Mouse (Mus musculus): ENCODE measurements around the gene Coq10a. TPM values are rescaled to one million over a fixed set of nuclear protein-coding genes. Genes with fewer than 3 reads are reported as not detected.

The Coq10a gene
- polyA plus RNA-seq, 1 experiment from 2014 or later: 12.6 TPM

DNA sequence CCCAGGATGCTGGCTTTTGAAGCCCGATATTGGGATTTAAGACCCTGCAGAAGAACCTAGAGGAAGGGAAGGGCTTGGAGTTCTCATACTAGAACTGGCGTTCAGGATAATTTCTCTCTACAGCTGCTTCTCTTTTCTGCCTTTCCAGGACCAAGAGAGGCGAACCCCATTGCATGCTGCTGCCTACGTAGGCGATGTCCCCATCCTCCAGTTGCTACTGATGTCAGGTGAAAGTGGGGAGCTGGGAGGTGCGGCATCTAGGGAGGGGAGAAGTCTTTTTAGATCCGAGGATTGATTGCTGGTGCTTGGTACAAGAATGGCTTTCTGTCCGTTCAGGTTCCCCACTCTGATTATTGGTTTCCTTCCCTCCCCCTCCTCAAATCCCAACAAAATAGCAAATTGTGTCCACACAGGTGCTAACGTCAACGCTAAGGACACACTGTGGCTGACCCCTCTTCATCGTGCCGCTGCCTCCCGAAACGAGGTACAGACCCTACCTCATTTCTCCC, 9.2 kb upstream of the Coq10a start:
- Histone ChIP-seq H3K36me3 (ENCODE audit: control insufficient read depth, insufficient read depth, low read length) (peaks cover 22% of the 10 kb centered on the region), H3K27ac (ENCODE audit: low read depth, low read length) (no peak overlapping the region; the same call in 1 of the 2 replicates), H3K9me3 (replicated peaks; ENCODE audit: control insufficient read depth, low read length) (no peaks in the 10 kb centered on the region), H3K4me1 (ENCODE audit: control insufficient read depth, insufficient read depth, low read length) (peaks cover 14% of the 10 kb centered on the region), H3K27me3 (ENCODE audit: control insufficient read depth, insufficient read depth, low read length) (no peaks in the 10 kb centered on the region), H3K4me2 (peak overlapping the region; percentile 90), H3K4me3 (ENCODE audit: low read depth, low read length) (peak overlapping the region; percentile 96), H3K9ac (ENCODE audit: low read depth, low read length) (peak overlapping the region; percentile 99)
- WGBS (ENCODE audit: insufficient replicate concordance): 62% methylated on average over 14 of the region's 14 CpGs
- no peak for ATAC-seq (replicated peaks; ENCODE audit: insufficient number of reproducible peaks, low FRiP score, low TSS enrichment)

DNA sequence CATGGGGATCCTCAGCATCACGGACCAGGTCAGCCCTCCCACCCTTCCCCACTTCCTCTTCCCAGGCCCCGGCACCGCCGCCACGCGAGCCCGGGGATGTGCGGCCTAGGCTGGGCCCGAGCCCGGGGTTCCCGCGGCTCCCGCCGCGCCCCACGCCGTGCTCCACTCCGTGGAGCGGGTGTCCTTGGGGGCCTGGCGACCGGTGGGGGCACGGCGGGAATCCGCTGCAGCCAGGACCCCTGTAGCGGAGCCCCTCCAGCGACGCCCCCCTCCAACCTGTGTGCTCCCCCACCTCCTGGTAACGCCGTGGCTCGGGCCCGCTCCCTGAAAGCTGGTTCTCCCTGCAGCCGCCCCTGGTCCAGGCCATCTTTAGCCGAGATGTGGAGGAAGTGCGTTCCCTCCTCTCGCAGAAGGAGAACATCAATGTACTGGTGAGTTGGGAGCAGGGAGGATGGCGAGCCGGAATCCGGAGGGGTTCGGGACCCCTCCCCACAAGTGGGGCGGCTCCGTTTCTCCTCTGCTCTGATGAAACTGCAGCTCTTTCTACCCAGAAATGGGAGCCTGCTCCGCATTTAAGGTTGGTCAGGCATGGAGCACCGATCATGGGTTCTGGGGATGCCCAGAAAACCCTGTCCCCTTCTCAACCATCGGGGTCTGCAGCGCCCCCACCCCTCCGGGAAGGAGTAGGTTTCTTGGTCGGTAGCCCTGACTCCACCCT, 8.6 kb upstream of the Coq10a start:
- H3K4me1 ChIP-seq (ENCODE audit: control insufficient read depth, insufficient read depth, low read length): peaks cover 14% of the 10 kb centered on the region
- peak overlapping the region; percentile 90 for H3K4me2 ChIP-seq
- H3K36me3 ChIP-seq (ENCODE audit: control insufficient read depth, insufficient read depth, low read length): peaks cover 18% of the 10 kb centered on the region
- peak overlapping the region; percentile 96 for H3K4me3 ChIP-seq (ENCODE audit: low read depth, low read length)
- no peaks in the 10 kb centered on the region for H3K9me3 ChIP-seq (replicated peaks; ENCODE audit: control insufficient read depth, low read length)
- peak overlapping the region; percentile 99 for H3K9ac ChIP-seq (ENCODE audit: low read depth, low read length)
- H3K27me3 ChIP-seq (ENCODE audit: control insufficient read depth, insufficient read depth, low read length): no peaks in the 10 kb centered on the region
- 0% methylated on average over 39 of the region's 47 CpGs for WGBS (ENCODE audit: insufficient replicate concordance)
- ATAC-seq (replicated peaks; ENCODE audit: insufficient number of reproducible peaks, low FRiP score, low TSS enrichment): peak; percentile 60
- H3K27ac ChIP-seq (ENCODE audit: low read depth, low read length): peak overlapping the region; percentile 83

DNA sequence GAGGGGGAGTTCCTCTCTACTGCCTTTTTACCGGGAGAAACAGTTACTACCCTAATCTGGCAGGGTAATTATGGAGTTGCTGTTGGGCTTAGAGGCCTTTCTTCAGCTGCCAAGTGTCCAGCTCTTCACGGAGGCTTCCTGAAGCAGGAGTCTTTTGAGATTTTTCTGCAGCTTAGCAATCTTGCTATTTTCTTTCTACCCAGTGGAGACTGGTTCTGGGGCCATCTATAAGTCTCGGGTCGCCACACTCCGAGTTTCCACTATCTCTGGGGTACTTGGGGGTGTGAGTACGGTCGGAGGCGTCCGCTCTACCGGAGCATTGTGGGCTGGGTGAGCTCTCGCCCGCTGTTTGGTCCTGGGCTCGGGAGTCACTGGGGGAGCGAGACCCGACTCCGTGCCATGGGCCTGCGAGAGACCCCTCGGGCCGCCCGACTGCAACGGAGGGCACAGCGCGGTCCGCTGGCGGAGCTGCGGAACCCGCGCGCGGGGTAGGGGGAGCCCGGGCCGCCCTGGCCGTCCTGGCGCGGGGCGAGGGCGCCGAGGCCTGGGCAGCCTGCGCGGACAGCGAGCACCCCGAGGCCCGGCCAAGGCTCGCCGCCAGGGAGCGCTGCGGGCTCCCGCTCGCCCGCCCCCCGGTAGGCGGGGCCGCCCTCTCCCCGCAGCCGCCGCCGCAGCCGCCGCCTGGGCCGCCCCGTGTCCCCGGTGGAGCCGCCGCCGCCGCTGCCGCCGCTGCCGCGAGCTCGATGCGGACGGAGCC, 7.8 kb upstream of the Coq10a start, which contains the start of gene Ankrd52:
Gene Ankrd52, plus strand, starts transcription at position 661 of the 757 bp plus-strand sequence.
- peak within 1 kb of the TSS; percentile 83 for H3K27ac ChIP-seq (ENCODE audit: low read depth, low read length)
- under 1% methylated on average over 35 of the region's 73 CpGs for WGBS (ENCODE audit: insufficient replicate concordance)
- no peaks in the 10 kb centered on the region for H3K27me3 ChIP-seq (ENCODE audit: control insufficient read depth, insufficient read depth, low read length)
- H3K9me3 ChIP-seq (replicated peaks; ENCODE audit: control insufficient read depth, low read length): no peaks in the 10 kb centered on the region
- H3K9ac ChIP-seq (ENCODE audit: low read depth, low read length): peak within 1 kb of the TSS; percentile 99
- peaks cover 14% of the 10 kb centered on the region for H3K4me1 ChIP-seq (ENCODE audit: control insufficient read depth, insufficient read depth, low read length)
- H3K4me3 ChIP-seq (ENCODE audit: low read depth, low read length): peak within 1 kb of the TSS; percentile 96
- H3K36me3 ChIP-seq (ENCODE audit: control insufficient read depth, insufficient read depth, low read length): peaks cover 12% of the 10 kb centered on the region; the same call in 1 of the 2 replicates
- H3K4me2 ChIP-seq: peak within 1 kb of the TSS; percentile 90
- peak; percentile 90 for ATAC-seq (replicated peaks; ENCODE audit: insufficient number of reproducible peaks, low FRiP score, low TSS enrichment)

DNA sequence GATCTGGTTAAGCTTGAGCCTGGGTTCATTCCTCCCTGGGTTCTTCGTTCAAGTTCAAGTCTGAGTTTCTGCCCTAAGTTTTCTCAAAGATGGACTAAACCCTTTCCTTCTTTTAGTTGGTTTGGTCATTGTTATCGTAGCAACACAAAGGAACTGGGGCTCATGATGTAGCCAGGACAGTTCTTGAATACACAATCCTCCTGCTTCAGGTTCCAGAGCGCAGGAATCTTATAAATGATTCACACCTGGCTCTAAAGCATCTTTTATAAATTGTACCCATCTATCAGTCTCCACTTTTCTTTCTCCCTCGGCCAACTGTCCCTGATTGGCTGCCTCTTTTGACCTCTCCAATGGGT, 7.3 kb upstream of the Coq10a start:
- Histone ChIP-seq H3K4me3 (ENCODE audit: low read depth, low read length) (peak overlapping the region; percentile 96), H3K27ac (ENCODE audit: low read depth, low read length) (peak overlapping the region; percentile 83), H3K9me3 (replicated peaks; ENCODE audit: control insufficient read depth, low read length) (no peaks in the 10 kb centered on the region), H3K4me2 (peak overlapping the region; percentile 90), H3K4me1 (ENCODE audit: control insufficient read depth, insufficient read depth, low read length) (peaks cover 14% of the 10 kb centered on the region), H3K9ac (ENCODE audit: low read depth, low read length) (peak overlapping the region; percentile 99; the same call in 1 of the 2 replicates), H3K27me3 (ENCODE audit: control insufficient read depth, insufficient read depth, low read length) (no peaks in the 10 kb centered on the region), H3K36me3 (ENCODE audit: control insufficient read depth, insufficient read depth, low read length) (peaks cover 12% of the 10 kb centered on the region; the same call in 1 of the 2 replicates)
- 49% methylated on average over 4 of the region's 4 CpGs for WGBS (ENCODE audit: insufficient replicate concordance)
- ATAC-seq (replicated peaks; ENCODE audit: insufficient number of reproducible peaks, low FRiP score, low TSS enrichment): no peak

DNA sequence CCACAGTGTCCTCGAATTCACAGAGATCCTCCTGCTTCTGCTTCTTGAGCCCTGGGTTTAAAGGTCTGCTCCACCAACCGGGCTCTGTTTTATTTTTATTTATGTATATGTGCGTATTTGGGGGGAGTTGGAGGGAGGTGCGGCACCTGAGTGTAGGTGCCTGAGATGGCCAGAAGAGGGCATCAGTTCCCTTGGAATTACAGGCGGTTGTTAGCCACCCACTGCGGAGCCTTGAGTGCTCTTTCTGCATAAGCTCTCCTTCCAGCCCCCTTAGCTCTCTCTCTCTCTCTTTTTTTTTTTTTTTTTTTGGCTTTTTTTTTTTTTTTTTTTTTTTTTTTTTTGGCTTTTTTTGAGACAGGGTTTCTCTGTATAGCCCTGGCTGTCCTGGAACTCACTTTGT, 5.6 kb upstream of the Coq10a start:
- no peak overlapping the region for H3K4me2 ChIP-seq
- WGBS (ENCODE audit: insufficient replicate concordance): 75% methylated on average over 6 of the region's 6 CpGs
- no peak overlapping the region for H3K9ac ChIP-seq (ENCODE audit: low read depth, low read length)
- no peaks in the 10 kb centered on the region for H3K9me3 ChIP-seq (replicated peaks; ENCODE audit: control insufficient read depth, low read length)
- no peak overlapping the region for H3K4me3 ChIP-seq (ENCODE audit: low read depth, low read length)
- H3K27ac ChIP-seq (ENCODE audit: low read depth, low read length): no peak overlapping the region
- H3K36me3 ChIP-seq (ENCODE audit: control insufficient read depth, insufficient read depth, low read length): peaks cover 3% of the 10 kb centered on the region; the same call in 1 of the 2 replicates
- peaks cover 15% of the 10 kb centered on the region for H3K4me1 ChIP-seq (ENCODE audit: control insufficient read depth, insufficient read depth, low read length)
- H3K27me3 ChIP-seq (ENCODE audit: control insufficient read depth, insufficient read depth, low read length): no peaks in the 10 kb centered on the region
- ATAC-seq (replicated peaks; ENCODE audit: insufficient number of reproducible peaks, low FRiP score, low TSS enrichment): no peak

DNA sequence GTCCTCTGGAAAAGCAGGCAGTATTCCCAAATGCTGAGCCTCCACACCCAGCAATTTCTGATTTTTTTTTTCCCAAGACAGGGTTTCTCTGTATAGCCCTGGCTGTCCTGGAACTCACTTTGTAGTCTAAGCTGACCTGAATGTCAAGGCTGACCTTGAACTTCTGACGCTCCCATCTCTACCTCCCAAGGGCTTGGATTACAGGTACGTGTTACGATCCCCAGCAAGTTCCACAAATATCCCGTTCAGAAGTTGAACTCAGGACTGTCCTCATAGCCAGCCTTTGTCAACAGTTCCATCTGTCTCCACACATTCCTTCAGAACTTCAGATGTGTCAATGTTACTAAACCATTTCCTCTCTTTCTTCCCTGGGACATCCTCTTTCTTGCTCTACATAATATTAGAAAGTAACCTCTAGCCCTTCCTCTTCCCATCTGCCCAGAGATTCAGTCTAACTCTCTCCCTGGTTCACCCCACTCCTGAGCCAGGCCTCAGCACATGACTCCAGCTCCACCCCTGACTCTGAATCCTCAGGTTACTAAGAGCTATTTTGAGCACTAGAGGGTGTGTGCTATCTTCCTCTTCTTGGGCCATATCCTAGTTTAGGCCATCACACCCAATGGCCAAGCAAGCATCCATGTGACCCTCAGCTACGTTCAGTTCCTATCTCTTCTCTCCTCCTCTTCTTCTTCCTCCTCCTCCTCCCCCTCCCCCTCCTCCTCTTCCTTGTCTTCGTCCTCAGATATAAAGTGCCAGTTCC, 4.4 kb upstream of the Coq10a start:
- H3K4me3 ChIP-seq (ENCODE audit: low read depth, low read length): no peak overlapping the region
- no peaks in the 10 kb centered on the region for H3K27me3 ChIP-seq (ENCODE audit: control insufficient read depth, insufficient read depth, low read length)
- peaks cover 10% of the 10 kb centered on the region for H3K4me1 ChIP-seq (ENCODE audit: control insufficient read depth, insufficient read depth, low read length)
- 57% methylated on average over 6 of the region's 6 CpGs for WGBS (ENCODE audit: insufficient replicate concordance)
- no peak overlapping the region for H3K9ac ChIP-seq (ENCODE audit: low read depth, low read length)
- H3K27ac ChIP-seq (ENCODE audit: low read depth, low read length): no peak overlapping the region
- no peaks in the 10 kb centered on the region for H3K36me3 ChIP-seq (ENCODE audit: control insufficient read depth, insufficient read depth, low read length)
- no peak overlapping the region for H3K4me2 ChIP-seq
- no peak for ATAC-seq (replicated peaks; ENCODE audit: insufficient number of reproducible peaks, low FRiP score, low TSS enrichment)
- H3K9me3 ChIP-seq (replicated peaks; ENCODE audit: control insufficient read depth, low read length): no peaks in the 10 kb centered on the region

DNA sequence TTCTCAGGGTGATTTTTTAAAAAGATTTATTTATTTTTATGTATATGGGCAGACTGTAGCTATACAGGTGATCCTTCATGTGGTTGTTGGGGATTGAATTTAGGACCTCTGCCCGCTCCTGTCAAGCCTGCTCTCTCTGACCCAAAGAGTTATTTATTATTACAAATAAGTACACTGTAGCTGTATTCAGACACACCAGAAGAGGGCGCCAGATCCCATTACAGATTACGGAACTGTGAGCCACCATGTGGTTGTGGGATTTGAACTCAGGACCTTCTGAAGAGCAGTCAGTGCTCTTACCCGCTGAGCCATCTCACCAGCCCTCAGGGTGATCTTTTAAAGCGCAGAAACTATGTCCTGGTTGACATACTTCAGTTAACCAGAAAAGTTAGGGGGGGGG, 3.3 kb upstream of the Coq10a start:
- WGBS (ENCODE audit: insufficient replicate concordance): 78% methylated on average over 5 of the region's 5 CpGs
- Histone ChIP-seq H3K4me2 (no peak overlapping the region), H3K27me3 (ENCODE audit: control insufficient read depth, insufficient read depth, low read length) (no peaks in the 10 kb centered on the region), H3K4me1 (ENCODE audit: control insufficient read depth, insufficient read depth, low read length) (peaks cover 16% of the 10 kb centered on the region), H3K4me3 (ENCODE audit: low read depth, low read length) (no peak overlapping the region), H3K27ac (ENCODE audit: low read depth, low read length) (no peak overlapping the region), H3K9me3 (replicated peaks; ENCODE audit: control insufficient read depth, low read length) (no peaks in the 10 kb centered on the region), H3K9ac (ENCODE audit: low read depth, low read length) (no peak overlapping the region), H3K36me3 (ENCODE audit: control insufficient read depth, insufficient read depth, low read length) (no peaks in the 10 kb centered on the region)
- no peak for ATAC-seq (replicated peaks; ENCODE audit: insufficient number of reproducible peaks, low FRiP score, low TSS enrichment)

DNA sequence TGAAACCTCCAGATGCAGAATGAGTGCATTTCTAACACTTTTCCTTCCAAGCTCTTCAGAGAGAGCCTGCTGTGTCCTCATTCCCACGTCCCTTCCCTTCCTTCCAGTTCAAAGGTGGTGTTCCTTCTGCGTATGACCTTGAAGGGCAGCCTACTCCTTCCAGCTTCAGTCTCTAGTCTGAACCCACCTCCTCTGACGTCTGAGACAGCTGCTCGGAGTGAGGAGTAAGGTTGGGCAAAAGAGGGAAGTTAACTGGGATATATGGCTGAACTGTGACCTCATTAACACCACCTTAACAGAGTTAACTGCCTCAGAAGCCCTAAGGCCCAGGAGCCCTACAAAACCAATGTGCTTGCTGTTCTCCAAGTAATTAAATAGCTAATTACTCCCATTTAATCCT, 1.8 kb upstream of the Coq10a start:
- no peak for ATAC-seq (replicated peaks; ENCODE audit: insufficient number of reproducible peaks, low FRiP score, low TSS enrichment)
- Histone ChIP-seq H3K9me3 (replicated peaks; ENCODE audit: control insufficient read depth, low read length) (no peaks in the 10 kb centered on the region), H3K4me1 (ENCODE audit: control insufficient read depth, insufficient read depth, low read length) (peaks cover 12% of the 10 kb centered on the region), H3K27me3 (ENCODE audit: control insufficient read depth, insufficient read depth, low read length) (no peaks in the 10 kb centered on the region), H3K9ac (ENCODE audit: low read depth, low read length) (no peak overlapping the region), H3K36me3 (ENCODE audit: control insufficient read depth, insufficient read depth, low read length) (no peaks in the 10 kb centered on the region), H3K4me2 (no peak overlapping the region), H3K4me3 (ENCODE audit: low read depth, low read length) (no peak overlapping the region), H3K27ac (ENCODE audit: low read depth, low read length) (no peak overlapping the region)
- 51% methylated on average over 4 of the region's 4 CpGs for WGBS (ENCODE audit: insufficient replicate concordance)

Data from heart, embryonic 11.5 days (tissue).